Mouse (Mus musculus): ENCODE results near the gene Vash2.

The Vash2 gene

GRCm38 (mm10) chr1:190919725-190920469 is 59.2 kb downstream of the Vash2 start:
- no peak for DNase-seq

DNA sequence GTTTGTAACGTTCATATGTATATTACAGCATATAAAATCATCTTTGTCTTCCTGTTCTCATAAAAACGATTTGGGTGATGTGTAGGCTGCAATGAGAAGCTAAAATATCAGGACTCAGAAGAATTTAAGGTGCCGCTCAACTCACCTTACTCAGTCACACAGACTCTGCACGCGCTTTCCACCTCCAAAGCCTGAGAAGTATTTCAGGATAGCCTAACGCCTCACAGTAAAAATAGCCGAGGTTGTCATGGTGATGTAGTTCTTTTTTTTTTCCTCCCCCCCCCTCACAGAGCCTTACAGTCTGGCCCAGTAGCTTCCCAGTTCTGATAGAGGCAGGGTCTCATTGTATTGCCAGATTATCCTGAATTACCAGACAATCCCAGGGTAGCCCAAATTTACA is 60.2 kb downstream of the Vash2 start:
- no peak for DNase-seq

- DNase-seq = no peak
Observed at GRCm38 (mm10) chr1:190912623-190913022, 66.5 kb downstream of the Vash2 start.

GRCm38 (mm10) chr1:190911415-190912123 is 67.5 kb downstream of the Vash2 start, which contains the start of gene Rps6kc1:
Gene Rps6kc1 (minus strand): TSS chr1:190911770.
- DNase-seq = peak; percentile 26 to 63

DNA sequence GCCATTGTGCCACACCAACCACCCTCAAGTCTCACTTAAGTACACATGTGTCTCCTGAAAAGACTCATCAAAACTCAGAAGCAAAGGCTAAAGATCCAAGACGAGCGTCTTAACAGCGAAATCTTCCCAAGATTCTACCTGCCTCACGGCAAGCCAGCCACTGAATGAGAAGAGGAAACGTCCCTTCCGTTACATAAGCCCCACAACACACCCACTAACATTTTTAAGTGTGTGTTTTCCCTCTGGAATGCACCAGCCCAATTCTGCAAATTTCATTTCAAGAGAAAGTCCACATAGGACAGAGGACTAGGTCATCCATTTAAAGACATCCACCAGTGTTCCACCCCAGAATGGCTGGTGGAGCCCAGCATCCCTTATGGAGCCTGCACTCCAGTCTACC is 68.3 kb downstream of the Vash2 start:
- DNase-seq = no peak

- DNase-seq = no peak
Observed at GRCm38 (mm10) chr1:190904714-190905113, 74.4 kb downstream of the Vash2 start.

DNA sequence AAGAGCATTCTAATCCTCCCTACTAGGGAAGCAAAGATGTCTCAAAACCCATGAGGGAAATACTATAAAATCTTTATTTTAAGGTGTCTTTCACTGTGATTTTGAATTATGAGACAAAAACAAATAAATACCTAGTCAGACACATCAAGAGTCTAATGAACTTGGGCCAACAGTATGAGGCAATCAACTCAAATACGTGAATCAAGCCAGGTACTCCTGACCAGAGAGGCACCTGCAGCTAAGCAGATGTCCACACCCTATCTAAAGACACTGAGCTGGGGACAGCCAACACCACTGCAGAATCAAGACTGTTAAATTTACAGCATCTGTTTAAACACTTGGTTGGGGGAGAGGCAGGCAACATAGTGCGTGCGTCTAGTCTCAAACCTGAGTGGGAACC is 75.0 kb downstream of the Vash2 start:
- no peak for DNase-seq

- no peak for DNase-seq
Observed at GRCm38 (mm10) chr1:190901082-190901481, 78.0 kb downstream of the Vash2 start.

GRCm38 (mm10) chr1:190898899-190899575 is 80.1 kb downstream of the Vash2 start:
- no peak for DNase-seq

GRCm38 (mm10) chr1:190898186-190898585 is 80.9 kb downstream of the Vash2 start:
- no peak for DNase-seq
